Mouse (Mus musculus) urinary bladder, postnatal 4 days (tissue): Measurements from ENCODE around the gene Lamb3.

Source experiments
- DNase-seq, 2 experiments: peaks; one replicate each; pipeline ENCODE4 v3.0.0; 2021 to 2022; ENCODE audit warnings: low spot score in 2 of 2

The Lamb3 gene

GRCm38 (mm10) chr1:193201383-193201778, 6.1 kb upstream of the Lamb3 start, which contains the start of gene Traf3ip3:
Traf3ip3 (minus strand) TSS chr1:193201703.
- no peak for DNase-seq

GRCm38 (mm10) chr1:193203821-193204220, 3.7 kb upstream of the Lamb3 start:
- no peak for DNase-seq

GRCm38 (mm10) chr1:193205431-193205830, 2.1 kb upstream of the Lamb3 start:
- DNase-seq, result no peak

GRCm38 (mm10) chr1:193208178-193208577, 679 bp downstream of the Lamb3 start:
- DNase-seq, result no peak

GRCm38 (mm10) chr1:193211371-193211770, 3.9 kb downstream of the Lamb3 start:
- no peak for DNase-seq

GRCm38 (mm10) chr1:193214053-193214452, 6.6 kb downstream of the Lamb3 start:
- no peak for DNase-seq

- DNase-seq, result no peak
Measured at GRCm38 (mm10) chr1:193216000-193216399, 8.5 kb downstream of the Lamb3 start.

- no peak for DNase-seq
Measured at GRCm38 (mm10) chr1:193220408-193220807, 12.9 kb downstream of the Lamb3 start.

- no peak for DNase-seq
Measured at GRCm38 (mm10) chr1:193225531-193225930, 18.0 kb downstream of the Lamb3 start.

GRCm38 (mm10) chr1:193226114-193226513, 18.6 kb downstream of the Lamb3 start:
- no peak for DNase-seq

- no peak for DNase-seq
Measured at GRCm38 (mm10) chr1:193226724-193227522, 19.4 kb downstream of the Lamb3 start.

- no peak for DNase-seq
Measured at GRCm38 (mm10) chr1:193227537-193227936, 20.0 kb downstream of the Lamb3 start.

GRCm38 (mm10) chr1:193229570-193229969, 22.1 kb downstream of the Lamb3 start:
- DNase-seq, result no peak

- no peak for DNase-seq
Measured at GRCm38 (mm10) chr1:193230531-193230930, 23.0 kb downstream of the Lamb3 start.

- DNase-seq, result no peak
Measured at GRCm38 (mm10) chr1:193230935-193231334, 23.4 kb downstream of the Lamb3 start.

GRCm38 (mm10) chr1:193232732-193233131, 25.2 kb downstream of the Lamb3 start:
- no peak for DNase-seq

GRCm38 (mm10) chr1:193234130-193234645, 26.7 kb downstream of the Lamb3 start:
- no peak for DNase-seq

GRCm38 (mm10) chr1:193234930-193235329, 27.4 kb downstream of the Lamb3 start:
- no peak for DNase-seq

GRCm38 (mm10) chr1:193238426-193238825, 30.9 kb downstream of the Lamb3 start:
- no peak for DNase-seq

GRCm38 (mm10) chr1:193241436-193241835, 33.9 kb downstream of the Lamb3 start:
- DNase-seq, result no peak

- DNase-seq, result peak; percentile 76 to 81
Measured at GRCm38 (mm10) chr1:193242238-193242637, 34.7 kb downstream of the Lamb3 start.

GRCm38 (mm10) chr1:193242863-193243262, 35.4 kb downstream of the Lamb3 start:
- DNase-seq, result no peak

GRCm38 (mm10) chr1:193243571-193244193, 36.2 kb downstream of the Lamb3 start:
- DNase-seq, result no peak
